Mouse (Mus musculus) frontal cortex, postnatal 10 days (tissue): ENCODE data around the gene Nup54.

ENCODE experiments used
- DNase-seq, 2 experiments: peaks; one replicate each; pipeline ENCODE4 v3.0.0; 2022; ENCODE audit warnings: low spot score in 2 of 2, mixed read lengths in 1 of 2

The Nup54 gene

DNA sequence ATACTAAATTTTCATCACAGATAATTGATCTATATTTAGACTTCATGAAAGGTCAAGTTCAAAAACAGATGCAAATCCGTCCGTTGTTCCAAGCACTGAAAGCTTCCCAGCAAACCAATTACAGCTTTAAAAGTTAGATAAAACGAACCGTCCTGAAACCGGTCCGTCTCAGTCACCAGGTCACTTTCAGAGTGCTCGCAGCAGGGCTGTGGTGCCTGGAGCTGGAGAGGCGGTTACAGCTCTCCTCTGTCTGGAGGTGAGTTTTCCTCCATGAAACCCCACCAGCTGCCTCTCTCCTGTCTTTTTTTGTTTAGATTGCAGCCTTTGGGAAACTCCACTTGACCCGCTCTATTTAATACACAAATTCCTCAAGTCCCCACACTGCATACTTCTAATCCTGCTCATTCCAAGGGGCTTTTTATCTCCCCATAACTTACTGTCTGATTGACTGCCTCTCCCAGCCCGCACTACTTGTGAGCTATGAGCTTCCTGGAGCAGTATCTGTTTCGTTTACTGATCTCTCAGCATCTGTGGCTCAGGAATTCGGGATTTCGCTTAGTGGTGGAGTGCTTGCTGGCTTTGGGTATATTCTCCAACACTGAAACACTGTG lies 58.1 kb downstream of the Nup54 start:
- DNase-seq, result no peak

GRCm38 (mm10) chr5:92375368-92375767 lies 59.7 kb downstream of the Nup54 start:
- DNase-seq, result no peak

DNA sequence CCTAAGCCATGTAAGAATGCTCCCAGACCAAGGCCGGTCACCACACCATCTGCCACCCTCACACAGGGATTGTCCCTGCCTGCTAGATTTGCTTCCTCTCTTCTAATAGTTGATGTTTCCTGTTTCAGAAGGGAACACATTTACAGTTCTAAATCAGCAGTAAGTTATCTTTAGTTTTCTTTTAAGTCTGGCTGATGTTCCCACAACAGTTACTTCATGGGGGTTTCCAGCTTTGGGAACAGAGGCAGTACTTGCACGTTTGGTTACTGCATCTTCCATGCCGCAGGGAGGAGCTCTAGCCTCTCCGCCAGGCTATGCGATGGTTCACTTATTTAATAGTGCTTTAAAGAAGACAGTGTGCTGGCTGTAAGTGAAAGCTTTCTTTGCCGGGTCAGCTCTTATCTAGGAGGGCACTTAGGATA lies 60.3 kb downstream of the Nup54 start:
- no peak for DNase-seq

DNA sequence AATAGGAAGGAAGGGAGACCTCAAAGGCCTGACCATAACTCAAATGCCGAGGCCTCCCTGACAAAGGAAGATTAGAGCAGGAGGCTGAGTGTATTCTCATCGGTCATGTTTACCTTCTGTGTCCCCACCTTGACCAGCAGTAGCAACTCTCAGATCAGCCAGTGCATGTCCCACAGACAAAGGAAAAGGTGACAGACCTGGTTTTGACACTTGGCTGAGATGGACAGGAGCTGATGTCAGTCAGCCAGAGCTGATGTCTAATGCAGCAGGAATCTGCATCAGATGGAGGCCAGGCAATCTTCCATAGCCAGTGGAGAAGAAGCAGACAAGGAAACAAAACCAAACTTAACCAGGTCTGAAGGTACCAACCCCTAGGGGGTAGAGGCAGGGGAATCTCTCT lies 62.4 kb downstream of the Nup54 start:
- no peak for DNase-seq

DNA sequence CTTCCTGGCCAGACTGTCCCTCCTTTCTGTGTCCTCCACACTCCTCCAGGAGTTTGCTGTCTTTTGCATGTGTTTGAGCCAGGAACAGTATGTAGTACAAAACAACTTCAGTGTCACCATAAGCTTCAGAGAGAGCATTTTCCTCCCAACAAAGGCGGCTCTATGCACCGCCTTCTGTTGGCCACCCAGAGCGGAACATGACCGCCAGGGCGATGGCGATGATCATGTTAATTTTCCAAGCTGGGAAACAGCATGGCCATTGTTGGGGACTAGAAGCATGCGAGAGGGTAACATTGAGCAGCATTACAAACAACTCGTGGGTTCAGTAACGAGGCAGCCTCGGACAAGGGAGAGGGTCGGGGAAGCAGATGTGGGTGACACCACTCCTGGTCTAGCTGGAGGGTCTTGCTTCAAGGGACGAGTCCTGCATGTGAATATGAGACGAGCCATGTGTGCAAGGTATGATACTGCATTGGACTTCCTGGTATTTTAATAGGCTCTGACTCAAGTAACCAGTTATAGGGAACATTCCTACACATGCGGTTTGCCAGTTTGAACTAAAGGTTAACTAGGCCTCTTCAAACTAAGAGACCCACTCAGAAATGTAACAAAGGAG lies 63.5 kb downstream of the Nup54 start:
- DNase-seq, result no peak

GRCm38 (mm10) chr5:92370891-92371290 lies 64.1 kb downstream of the Nup54 start:
- DNase-seq, result no peak

DNA sequence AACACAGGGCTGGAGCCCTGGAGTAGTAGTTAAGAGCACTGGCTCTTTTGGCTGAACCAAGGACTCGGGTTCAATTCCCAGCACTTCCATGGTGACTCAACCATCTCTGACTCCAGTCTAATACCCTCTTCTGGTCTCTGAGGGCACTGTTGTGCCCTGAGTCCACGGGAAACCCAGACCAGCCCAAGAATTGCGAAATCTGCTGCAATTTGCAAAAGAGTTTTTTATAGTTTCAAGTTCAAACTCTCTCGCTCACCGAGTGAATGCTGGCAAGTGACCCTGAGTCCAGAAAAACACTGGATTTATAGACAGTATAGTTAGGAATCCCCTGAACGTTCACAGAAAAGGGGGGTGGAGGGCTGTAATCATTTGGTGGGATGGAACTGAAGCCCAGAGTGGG lies 64.6 kb downstream of the Nup54 start:
- no peak for DNase-seq

DNA sequence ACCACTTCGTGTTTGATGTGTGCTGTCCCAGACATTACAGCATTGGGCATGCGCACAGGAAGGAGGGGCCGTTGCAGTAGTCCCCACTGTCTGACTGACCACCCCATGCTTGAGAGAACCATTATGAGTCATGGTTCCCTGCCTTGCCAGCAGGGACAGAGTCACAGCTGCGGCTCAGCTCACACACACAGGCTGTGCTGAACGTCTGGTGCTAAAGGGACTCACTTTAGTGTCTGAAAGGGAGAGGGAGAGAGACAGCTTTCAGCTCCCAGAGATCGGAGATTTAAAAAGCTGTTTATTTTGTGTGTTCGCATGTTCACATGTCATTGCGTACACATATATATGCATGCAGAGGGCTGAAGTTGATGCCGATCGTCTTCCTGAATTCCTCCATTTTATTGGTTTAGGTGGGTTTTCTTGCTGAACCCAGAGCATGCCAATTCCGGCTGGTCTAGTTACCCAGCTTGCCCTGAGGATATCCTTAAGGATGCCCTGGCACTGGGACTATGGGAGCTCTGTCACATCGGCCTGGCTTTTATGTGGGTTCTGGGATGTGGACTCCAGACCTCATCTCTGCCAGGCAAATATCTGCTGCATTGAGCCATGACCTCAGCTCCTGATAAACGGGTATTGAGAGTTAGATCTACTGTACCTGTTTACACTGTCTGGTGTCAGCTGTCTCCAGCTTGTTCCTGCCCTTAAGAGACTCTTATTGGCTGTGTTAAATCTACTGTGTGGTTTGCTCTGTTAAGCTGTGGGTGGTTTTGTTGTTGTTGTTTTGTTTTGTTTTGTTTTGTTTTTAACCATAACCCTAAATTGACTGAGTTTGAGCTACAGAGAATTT lies 65.6 kb downstream of the Nup54 start:
- DNase-seq, result peak; percentile 32 to 40

DNA sequence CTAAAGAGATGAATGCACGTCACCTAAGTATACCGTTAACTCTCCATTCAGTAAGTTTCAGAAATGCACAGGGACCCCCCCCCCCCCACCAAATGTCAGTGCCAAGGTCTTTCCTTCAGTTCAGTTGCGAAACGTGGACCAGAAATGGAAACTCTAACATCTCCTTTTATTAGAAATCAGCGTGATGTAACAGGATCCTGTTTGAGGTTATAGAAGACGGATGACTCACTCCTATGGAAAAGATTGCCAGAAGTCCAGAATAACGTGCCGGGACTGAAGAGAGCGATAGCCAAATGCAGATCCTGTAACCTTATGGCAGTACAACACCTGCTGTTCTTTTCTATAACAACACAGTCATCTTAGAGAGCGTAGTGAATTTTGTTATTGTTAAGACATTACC lies 66.6 kb downstream of the Nup54 start:
- no peak for DNase-seq

DNA sequence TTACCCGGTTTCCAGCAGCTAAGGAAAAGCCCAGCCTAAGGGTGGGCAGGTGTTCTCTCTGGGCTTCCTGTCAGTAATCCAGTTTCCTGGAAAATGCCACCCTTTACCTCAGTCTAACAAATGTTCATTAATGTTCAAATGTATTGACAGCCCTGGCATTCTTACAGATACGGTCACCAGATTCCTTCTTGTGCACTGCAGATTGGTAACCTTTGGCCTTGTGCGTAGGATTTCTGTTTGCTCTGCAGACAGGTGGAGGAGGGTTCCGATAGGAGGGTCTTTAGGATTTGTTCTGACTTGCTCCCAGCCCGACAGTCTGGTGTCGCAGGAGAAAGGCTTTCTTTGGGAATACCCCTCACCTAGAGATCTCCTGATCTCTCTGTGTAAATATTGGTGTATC lies 68.5 kb downstream of the Nup54 start:
- no peak for DNase-seq
